Mouse (Mus musculus) heart, postnatal 25 days (tissue): ENCODE measurements around the gene Traf3ip1. TPM values are rescaled to one million over a fixed set of nuclear protein-coding genes. Genes with fewer than 3 reads are reported as not detected.

Source experiments
- DNase-seq: peaks from one replicate; pipeline ENCODE4 v3.0.0; 2022; ENCODE audit warnings: low spot score
- intact Hi-C: fragments of 180-260 bp; cut with DNase I; formaldehyde crosslinking; loops from one replicate; pipeline ENCODE4 v1.15.1; 2025
- total RNA-seq, 2 experiments: library from RNA; stranded (reverse); gene quantifications; 2 replicates each; pipeline ENCODE4 v1.2.3; 2021

Gene Traf3ip1
- total RNA-seq, 2 experiments from 2014 or later, result 5.7 to 5.9 TPM

DNA sequence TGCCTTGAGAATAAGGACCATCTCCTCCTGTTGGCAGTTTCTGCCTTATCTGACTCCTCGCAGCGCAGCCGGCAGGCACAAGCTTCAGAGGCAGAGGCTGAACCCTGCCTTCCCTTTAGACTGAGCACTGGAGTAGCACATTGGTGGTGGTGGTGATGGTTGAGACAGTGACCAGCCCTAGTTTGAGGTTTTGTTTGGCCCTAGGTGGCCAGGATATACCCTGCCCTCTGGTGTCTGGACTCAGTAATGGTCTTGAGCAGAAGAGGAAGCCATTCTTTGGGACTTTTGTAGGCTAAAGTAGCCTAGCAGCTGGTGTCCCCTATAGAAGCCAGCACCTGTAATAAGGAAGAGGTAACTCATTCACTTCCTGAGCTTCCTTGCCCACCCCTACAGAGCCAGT lies 69.6 kb downstream of the Traf3ip1 start:
- intact Hi-C loops, result loop anchor here (2.0 kb wide), 1 partner anchor 41 kb away; no protein-coding TSS in a partner anchor
- no peak for DNase-seq

- no peak for DNase-seq
- intact Hi-C loops, result loop anchor here (2.0 kb wide), 1 partner anchor 42 kb away; no protein-coding TSS in a partner anchor
Observed at GRCm38 (mm10) chr1:91564598-91564997, 70.2 kb downstream of the Traf3ip1 start.

DNA sequence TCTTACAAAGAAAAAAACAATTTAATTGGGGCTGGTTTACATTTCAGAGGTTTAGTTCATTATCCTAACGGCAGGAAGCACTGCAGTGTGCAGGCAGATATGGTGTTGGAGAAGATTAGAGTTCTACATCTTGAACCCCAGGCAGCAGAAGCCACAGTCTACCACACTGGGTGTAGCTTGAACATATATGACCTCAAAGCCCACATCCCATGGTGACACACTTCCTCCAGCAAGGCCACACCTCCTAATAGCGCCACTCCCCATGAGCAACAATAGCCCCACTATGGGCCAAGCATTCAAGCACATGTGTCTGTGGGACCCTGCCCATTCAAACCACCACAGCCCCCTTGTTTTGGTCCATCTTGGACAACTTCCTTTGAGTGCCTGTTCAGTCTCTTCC lies 72.8 kb downstream of the Traf3ip1 start:
- no peak for DNase-seq
- intact Hi-C loops, result no loop called here

DNA sequence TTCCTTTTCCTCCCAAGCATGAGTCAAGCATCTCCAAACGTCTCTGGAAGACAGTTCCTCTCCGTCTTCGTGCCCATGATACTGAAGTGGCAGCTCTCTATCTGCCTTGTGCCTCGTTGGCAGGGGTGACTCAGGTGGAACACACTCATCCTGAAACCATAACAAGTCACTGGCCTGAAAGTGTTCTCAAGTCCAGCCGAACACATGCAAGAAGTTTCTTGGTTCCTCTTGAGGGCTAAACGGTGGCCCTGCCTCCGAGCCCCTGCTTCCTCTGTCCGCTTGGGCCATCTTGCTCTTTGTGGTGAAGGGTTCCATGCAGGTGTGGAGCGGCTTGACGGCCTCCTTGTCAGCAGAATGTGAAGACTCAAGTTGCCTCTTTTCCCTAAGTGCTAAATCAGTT lies 78.0 kb downstream of the Traf3ip1 start:
- intact Hi-C loops, result loop anchor here (5.0 to 10.0 kb wide), 2 partner anchors 182 to 305 kb away; no protein-coding TSS in a partner anchor
- no peak for DNase-seq

DNA sequence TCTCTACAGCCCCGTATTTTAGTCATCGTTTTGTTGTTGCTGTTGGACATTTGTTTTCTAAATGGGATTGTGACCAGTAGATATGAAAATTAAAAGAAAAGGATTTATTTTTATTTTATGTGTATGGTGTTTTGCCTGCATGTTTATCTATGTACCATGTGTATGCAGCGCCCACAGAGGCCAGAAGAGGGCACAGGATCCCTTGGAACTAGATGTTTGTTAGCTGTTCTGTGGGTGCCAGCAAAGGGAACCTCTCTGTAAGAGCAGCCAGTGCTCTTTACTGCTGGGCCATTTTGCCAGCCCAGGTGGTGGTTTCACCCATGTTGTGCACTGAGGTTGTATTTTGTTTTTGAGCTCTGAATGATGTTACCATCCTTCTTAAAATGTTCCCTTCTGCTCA lies 79.8 kb downstream of the Traf3ip1 start:
- DNase-seq, result no peak
- intact Hi-C loops, result loop anchor here (5.0 to 10.0 kb wide), 2 partner anchors 181 to 303 kb away; no protein-coding TSS in a partner anchor

DNA sequence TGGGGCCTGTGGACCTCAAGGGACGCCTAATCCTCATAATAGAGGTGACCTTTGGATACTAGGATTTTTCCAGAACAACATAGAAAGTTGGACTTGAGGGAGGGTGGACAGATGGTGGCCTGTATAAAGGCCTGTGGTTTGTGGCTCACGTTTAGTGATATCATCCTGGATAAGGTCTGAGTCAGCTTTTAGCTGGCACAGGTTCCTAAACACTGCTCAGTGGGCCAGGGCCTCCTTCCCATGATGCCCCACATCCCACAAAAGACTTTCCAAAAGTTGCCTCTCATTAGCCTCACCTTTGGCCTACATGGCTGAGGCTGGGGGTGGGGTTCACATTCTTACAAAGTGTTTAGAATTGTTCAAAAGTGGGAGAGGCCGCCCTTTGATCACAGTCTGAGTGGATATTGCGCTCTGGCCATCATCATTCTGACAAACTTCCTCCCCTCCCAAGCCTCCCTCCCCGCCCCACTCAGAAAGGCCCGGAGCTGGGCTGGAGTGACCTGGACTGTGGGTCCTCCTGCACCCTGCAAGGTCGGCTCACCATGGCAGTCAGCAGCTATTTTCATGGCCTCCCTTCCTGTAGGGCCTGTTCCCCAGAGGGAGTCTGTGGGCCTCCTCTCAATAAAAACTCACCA lies 83.6 kb downstream of the Traf3ip1 start:
- intact Hi-C loops, result loop anchor here (10.0 kb wide), 1 partner anchor 177 kb away; no protein-coding TSS in a partner anchor

More for the DNA sequence above, 83.6 kb downstream of the Traf3ip1 start:
- DNase-seq, result no peak

Other genes with a start within 250 kb of the Traf3ip1 start
- gene Ube2f, start 244.3 kb upstream of the Traf3ip1 start, total RNA-seq, result 10 to 100 TPM; 48.7 to 49.3 TPM
- 10 to 100 TPM; 17.7 to 18.8 TPM for gene Scly, start 196.3 kb upstream of the Traf3ip1 start, total RNA-seq
- under 1 TPM in 1 of 2 experiments, not detected in 1; 0.05 TPM for gene Espnl, start 172.6 kb upstream of the Traf3ip1 start, total RNA-seq
- 10 to 100 TPM; 46.3 to 52.0 TPM for gene Klhl30, start 143.6 kb upstream of the Traf3ip1 start, total RNA-seq
- under 1 TPM in 1 of 2 experiments, not detected in 1; 0.26 TPM for gene Erfe, start 128.2 kb upstream of the Traf3ip1 start, total RNA-seq
- gene Ilkap, start 95.8 kb upstream of the Traf3ip1 start, total RNA-seq, result 10 to 100 TPM; 41.3 to 48.1 TPM
- gene Hes6, start 80.6 kb upstream of the Traf3ip1 start, total RNA-seq, result 10 to 100 TPM; 16.6 to 18.3 TPM
- gene Per2, start 35.3 kb upstream of the Traf3ip1 start, total RNA-seq, result 10 to 100 TPM in 1 of 2 experiments, 1 to 10 TPM in 1; 2.1 to 11.7 TPM
- 10 to 100 TPM; 16.1 to 17.3 TPM for gene Asb1, start 45.9 kb downstream of the Traf3ip1 start, total RNA-seq